Mouse (Mus musculus) adipocyte (in vitro differentiated cells): Measurements from ENCODE around the gene Hlf.

Experiments
- DNase-seq: peaks from one replicate; pipeline ENCODE4 v3.0.0-alpha.2; 2016; ENCODE audit warnings: low spot score

Gene Hlf

DNA sequence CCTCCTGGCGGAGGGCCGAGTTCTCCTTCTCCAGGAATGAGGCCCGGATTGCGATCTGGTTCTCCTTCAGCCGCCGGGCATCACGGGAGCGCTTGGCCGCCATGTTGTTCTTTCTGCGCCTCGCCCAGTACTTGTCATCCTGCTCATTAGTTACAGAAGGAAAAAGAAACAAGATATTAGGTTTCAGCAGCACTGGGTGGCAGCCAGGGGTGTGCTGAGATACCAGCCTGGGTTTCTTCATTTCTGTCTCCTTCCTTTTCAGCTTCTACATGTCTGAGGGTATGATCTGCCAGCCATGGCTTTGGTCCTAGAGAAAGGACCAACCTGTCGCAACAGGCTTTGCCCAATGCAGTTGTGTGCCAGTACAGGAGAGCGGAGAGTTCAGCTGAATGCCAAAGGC lies 49.9 kb downstream of the Hlf start:
- no peak for DNase-seq

- peak; percentile 58 for DNase-seq
These were observed 55.9 kb downstream of the Hlf start for GRCm38 (mm10) chr11:90334816-90335215.

GRCm38 (mm10) chr11:90332737-90333136 lies 58.0 kb downstream of the Hlf start:
- no peak for DNase-seq

GRCm38 (mm10) chr11:90330202-90330694 lies 60.4 kb downstream of the Hlf start:
- DNase-seq, result no peak

- no peak for DNase-seq
These were observed 63.9 kb downstream of the Hlf start for GRCm38 (mm10) chr11:90326836-90327235.

DNA sequence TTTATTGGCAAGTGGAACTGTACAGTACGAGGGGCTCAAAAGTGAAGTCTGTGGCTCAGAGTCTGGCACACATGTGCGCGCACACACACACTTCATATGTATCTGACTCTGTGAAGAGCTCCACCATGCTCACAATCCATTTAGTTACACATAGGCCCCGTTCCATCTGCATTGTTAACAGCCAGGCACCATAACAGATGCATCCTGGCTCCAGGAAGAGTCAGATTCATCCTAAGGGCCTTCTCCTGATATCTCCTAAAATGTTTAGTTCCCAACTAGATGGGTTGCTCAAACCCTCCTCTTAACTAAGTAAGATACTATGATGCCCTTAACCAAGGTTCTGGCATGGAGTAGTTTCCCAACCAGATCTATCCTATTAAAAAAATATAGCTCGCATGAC lies 64.5 kb downstream of the Hlf start:
- DNase-seq, result no peak

DNA sequence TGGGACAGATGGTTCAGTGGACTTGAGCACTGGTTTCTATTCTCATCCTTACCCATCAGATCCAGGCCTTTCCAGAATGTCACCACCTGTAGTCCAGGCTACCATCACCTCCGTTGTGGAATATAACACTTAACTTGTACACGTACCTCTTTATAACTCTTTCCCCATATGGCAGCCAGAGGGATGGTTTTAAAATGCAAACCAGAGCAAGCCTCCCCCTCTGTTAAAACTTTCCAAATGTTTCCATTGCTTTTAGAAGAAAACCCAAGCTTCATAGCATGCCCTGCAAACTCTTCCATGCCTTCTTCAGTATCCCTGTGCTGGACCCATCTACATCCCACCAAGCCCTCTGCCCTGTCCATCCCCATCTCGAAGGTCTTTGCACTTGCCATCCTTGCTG lies 66.1 kb downstream of the Hlf start:
- DNase-seq, result no peak

- no peak for DNase-seq
These were observed 69.8 kb downstream of the Hlf start for GRCm38 (mm10) chr11:90320922-90321321.

- peak; percentile 78 for DNase-seq
These were observed 73.2 kb downstream of the Hlf start for GRCm38 (mm10) chr11:90317482-90317881.

DNA sequence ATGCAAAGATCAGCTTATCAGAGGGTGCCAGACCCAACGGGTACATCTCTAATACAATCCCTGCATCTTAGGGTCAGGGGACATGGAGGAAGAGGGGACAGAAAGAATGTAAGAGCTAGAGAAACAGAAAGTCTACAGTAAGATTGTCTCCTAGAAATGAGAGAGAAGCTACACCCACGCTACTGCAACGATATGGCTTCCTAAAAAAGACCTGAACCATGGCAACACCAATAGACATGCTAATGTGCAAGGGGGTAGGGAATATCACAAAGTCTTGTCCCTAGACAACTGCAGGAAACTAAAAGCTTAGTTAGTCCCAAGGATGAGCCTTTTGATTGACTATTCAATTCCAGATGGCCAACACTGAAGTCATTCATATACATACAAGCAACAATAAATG lies 76.1 kb downstream of the Hlf start:
- no peak for DNase-seq

GRCm38 (mm10) chr11:90306993-90307392 lies 83.7 kb downstream of the Hlf start:
- peak; percentile 76 for DNase-seq

GRCm38 (mm10) chr11:90306067-90306466 lies 84.6 kb downstream of the Hlf start:
- DNase-seq, result no peak

GRCm38 (mm10) chr11:90294622-90295021 lies 96.1 kb downstream of the Hlf start:
- no peak for DNase-seq

DNA sequence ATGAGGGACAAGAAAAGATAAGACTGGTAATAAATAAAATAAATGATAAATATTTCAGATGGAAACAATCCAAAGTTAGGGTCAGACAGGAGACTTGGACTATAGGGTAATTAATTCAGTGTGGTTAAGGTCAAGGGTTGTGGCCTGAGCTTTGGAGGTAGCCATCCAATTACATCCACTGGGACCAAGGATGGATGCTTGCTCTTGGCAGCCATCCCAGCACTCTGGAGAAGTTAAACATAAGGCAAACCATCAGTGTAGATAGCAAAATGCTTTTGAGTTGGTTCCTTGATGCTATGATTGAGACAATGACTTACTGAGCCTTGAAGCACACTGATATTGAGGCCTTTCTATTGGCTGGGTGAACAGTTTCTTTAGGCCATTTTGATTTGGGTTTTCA lies 97.9 kb downstream of the Hlf start:
- no peak for DNase-seq

DNA sequence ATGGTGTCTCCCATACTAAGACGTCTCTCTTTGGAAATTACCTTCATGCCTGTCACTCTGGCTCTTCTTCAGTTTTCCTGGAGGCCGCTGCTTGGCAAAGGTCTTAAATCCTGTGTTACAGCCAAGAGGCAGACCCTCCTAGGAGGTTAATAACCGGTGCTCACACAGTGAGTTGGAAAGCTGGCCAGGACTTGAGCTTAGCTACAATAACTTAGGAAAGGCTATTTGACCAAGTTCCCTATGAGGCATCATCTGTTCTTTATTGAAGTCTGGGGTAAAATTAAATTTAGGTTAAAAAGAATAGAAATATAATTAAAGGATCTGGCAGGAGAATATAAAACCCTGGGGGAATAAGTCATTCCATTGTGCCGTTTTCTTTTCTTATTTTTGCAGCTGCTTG lies 99.5 kb downstream of the Hlf start:
- no peak for DNase-seq

DNA sequence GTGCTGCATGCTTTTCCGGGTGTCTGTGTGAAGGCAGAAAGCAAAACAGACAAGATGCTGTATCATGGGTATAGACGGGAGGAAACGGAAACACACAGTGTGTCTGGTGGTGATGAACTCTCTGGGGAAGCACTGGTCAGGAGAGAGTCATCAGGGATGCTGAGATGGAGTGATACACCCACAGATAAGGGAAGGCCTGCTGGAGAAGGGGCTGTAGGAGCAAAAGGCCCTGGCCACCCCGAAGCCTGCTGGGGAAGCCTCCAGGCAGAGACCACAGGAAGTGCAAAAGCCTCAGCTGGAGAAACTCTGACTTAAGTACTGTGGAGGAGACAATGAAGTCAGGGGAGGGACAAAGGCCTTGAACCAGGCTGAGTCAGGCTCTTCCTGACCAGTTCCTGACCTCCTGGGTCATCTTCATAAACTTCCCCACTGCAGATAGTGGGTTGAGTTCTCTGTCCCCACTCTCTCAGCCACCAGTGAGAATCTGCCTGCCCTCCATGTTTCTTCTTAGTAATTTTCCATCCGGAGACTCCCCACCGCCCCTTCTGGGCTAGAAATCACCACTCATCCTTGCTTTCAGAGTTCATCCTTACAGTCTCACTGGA lies 104.0 kb downstream of the Hlf start:
- DNase-seq, result no peak
